Mouse (Mus musculus) cerebellum, postnatal 25 days (tissue): Measurements from ENCODE around the gene BC024978.
A peak's percentile ranks its signal among the peaks of the same experiment; 100 is the strongest.

Source experiments
- DNase-seq, 2 experiments: peaks; one replicate each; pipeline ENCODE4 v3.0.0; 2021; ENCODE audit warnings: mixed read lengths in 2 of 2

Gene BC024978

DNA sequence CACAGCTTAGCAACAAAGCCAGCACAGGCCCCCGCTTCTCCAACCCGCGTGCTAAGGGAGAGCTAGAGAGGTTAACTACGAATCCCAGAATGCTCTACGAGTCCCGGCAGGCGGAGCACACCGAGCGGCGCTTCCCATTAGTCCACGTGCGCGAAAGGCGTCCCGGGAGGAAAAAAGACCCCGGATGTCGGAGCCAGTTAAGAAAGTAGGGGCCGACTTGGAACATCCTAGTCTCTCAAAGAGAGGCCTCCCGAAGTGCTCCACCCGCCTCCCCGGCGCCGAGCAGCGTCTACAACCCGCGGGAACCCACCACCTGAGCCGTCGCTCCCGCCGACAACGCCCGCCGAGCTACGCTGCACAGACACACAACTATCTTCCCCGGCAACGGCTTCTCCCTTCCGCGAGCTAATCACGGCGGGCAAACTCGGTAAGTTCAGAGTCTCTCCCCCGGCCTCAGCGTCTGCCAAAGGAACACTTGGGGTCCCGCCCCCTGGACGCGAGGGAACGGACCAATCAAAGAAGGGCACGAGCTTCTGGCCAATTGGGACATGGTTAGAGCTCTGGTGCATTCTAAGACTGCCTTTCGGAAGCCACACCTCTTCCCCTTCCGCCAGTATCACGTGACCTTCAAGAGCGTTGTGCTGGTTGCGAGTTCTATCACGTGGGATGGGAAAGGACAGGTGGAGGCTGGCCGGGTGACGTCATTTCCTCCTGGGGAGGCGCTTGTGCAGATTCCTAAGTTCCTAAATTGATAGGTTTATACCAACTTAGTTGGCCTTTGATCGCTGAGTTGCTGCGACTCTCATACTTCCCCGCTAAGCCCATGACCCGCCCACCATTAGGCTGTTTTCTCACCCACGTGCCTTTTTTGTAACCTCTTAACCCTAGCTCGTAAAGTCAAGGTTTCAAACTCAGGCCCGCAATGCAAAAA lies at the start of gene BC024978, which contains the start of gene Snrpa:
Gene BC024978 (plus strand): TSS at position 101 of the 931 bp plus-strand sequence.
Gene Snrpa (minus strand): TSS at position 591 of the 931 bp plus-strand sequence.
- DNase-seq, result peak; percentile 91 to 96

DNA sequence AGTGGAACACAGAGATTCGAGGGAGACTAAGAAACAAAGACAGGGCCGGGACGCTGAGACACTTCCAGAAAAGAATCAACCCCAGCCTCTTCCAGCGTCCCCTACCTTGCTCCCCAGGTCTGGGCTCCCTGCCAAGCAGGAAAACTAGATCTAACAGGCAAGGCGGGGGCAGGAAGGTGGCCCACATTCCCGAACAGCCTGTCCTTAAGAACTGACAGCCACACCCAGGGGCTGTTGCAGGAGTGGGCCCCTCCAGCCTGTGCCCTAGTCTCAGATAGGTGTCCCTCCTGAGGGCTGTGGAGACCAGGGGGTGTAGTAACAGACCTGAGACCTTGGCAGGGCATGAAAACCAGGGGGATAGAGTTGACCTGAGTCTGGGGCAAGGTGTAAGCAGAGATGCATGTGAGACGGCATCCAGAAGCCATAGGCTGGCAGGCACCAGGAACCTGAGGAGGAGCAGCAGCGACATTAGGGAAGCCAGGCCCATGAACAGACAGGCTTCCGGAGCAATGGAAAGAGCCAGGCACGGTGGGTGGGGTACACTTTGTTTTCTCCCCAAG lies 42.3 kb upstream of the BC024978 start, which contains the start of gene Cyp2t4:
Gene Cyp2t4 (plus strand): TSS at position 510 of the 560 bp plus-strand sequence.
- peak in 1 of 2 experiments; percentile 58 for DNase-seq

DNA sequence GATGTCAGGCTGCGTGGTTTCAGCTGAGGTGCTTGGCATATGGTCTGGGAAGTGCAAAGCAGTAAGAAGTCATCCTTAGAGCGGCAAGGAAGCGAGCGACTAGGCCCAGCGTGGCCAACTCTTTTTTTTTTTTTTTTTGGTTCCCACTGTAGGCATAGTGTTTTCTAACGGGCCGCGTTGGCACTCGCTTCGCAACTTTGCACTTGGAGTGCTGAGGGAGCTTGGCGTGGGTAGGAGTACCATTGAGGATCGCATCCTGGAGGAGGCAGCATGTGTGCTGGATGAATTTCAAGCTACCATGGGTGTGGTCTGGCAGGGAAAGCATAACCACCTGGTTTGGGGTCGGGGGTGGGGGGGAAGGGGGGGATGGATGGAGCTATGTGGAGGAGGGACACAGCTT lies 39.6 kb upstream of the BC024978 start:
- DNase-seq, result peak in 1 of 2 experiments; percentile 44

DNA sequence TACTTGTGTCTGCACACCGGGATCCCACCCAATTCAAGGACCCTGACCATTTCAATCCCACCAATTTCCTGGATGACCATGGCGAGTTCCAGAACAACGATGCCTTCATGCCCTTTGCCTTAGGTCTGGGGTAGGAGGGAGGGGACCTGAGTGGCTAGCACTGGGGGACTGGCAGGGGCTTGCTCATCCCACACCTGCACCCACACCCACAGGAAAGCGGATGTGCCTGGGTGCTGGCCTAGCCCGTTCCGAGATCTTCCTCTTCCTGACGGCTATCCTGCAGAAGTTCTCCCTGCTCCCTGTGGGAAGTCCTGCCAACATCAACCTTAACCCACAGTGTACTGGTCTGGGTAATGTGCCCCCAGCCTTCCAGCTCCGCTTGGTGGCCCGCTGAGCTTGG lies 37.4 kb upstream of the BC024978 start:
- no peak for DNase-seq

GRCm38 (mm10) chr7:27159256-27159655 lies 36.3 kb upstream of the BC024978 start:
- DNase-seq, result no peak

DNA sequence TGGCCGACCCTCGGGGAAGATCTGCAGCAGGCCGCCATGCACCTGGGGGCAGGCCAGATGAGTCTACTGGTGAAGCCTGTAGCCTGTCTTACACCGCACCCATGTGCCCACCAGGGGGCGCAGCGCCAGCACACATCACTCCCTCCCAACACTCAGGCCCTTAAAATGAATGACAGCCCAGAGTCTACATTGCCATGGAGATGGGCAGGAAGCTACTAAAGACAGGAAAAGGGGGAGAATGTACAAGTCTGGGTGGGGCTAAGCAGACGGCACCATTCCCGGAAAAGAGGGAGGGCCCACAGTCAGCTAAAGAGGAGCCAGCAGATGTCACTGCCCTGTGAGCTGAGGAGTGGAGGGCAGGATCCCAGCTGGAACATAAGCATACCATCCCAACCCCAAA lies 35.7 kb upstream of the BC024978 start:
- DNase-seq, result peak; percentile 88 to 91

- DNase-seq, result no peak
Measured at GRCm38 (mm10) chr7:27160921-27161320, 34.7 kb upstream of the BC024978 start.

GRCm38 (mm10) chr7:27161744-27162143 lies 33.8 kb upstream of the BC024978 start:
- DNase-seq, result peak in 1 of 2 experiments; percentile 12

- DNase-seq, result no peak
Measured at GRCm38 (mm10) chr7:27162780-27163449, 32.7 kb upstream of the BC024978 start.

DNA sequence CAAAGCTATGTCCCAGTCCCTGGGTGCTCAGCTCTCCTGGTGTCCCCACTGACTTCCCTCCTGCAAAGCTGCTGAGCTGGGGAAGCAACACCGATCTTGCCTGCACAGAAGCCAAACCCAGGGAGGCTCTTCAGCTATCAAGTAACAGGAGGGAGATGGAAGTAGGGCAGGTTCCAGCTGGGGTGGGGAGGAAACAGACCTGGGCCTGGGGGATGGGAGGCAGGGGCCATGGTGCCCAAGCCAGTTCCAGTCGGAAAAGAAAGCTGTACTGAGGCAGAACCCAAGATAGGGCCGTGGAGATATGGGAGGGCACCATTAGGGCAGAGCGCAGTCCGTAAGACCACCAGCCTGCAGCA lies 32.2 kb upstream of the BC024978 start:
- DNase-seq, result peak; percentile 33 to 41

DNA sequence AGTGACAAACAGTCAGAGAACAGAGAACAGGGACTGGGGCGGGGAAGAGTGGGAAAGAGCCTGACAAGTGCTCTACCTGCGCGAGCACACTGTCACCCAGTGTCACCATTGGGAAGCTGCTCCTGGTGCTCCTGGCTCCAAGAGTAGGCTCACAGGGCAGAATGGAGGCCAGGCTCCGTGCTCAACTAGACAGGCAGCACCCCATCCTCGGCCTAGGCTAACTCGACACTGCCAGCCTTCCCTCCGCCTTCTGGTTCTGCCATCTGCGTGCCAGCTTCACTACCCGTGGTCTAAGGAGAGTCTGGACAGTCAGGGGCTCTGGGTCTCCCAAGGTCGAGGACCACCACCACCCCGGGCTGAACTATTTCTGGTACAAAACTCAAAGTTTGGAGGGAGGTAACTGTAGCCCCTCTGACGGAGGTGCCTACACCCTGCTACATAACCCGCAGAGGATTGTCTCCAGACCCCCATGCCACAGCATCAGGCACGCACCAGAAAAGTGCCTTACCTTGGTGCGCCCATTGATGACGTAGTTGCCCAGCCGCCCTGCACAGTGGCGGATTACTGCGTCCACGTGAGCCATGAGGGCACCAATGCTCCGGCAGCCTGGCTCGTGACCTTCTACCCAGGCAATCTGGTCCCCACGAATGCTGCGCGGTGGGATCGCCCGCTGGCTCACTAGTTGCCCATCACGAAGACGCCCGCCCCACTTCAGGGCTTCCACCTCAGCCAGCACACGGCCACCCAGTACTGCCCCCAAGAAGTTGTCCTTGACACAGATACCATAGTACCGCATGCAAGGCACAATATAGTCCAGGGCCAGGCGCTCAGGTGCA lies 31.3 kb upstream of the BC024978 start:
- DNase-seq, result peak; percentile 55 to 71

GRCm38 (mm10) chr7:27165007-27165655 lies 30.4 kb upstream of the BC024978 start:
- DNase-seq, result peak; percentile 69 to 78

GRCm38 (mm10) chr7:27165696-27166095 lies 29.9 kb upstream of the BC024978 start:
- DNase-seq, result no peak

DNA sequence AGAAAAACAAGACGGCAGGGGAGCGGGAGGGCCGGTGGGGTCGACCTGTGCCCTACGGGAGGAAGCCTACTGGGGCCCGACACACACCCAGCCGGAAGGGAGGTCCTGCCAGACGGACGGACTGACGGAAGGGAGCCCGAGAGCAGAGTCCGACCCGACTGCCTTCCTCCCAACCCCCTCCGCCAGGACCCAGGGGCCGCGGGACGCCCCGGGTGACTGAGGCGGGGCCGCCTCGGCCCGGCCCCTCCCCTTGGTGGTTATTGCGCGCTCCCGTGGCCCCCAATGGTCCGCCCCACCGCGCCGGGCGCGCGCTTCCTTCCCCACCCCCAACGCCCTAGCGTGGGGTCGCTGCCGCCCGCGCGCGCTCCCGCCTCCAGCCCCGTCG lies 29.4 kb upstream of the BC024978 start:
- peak; percentile 88 to 90 for DNase-seq

- DNase-seq, result peak; percentile 96 to 98
Measured at GRCm38 (mm10) chr7:27166614-27167474, 28.7 kb upstream of the BC024978 start, which contains the start of gene Egln2. Egln2 (minus strand) TSS chr7:27166802.

DNA sequence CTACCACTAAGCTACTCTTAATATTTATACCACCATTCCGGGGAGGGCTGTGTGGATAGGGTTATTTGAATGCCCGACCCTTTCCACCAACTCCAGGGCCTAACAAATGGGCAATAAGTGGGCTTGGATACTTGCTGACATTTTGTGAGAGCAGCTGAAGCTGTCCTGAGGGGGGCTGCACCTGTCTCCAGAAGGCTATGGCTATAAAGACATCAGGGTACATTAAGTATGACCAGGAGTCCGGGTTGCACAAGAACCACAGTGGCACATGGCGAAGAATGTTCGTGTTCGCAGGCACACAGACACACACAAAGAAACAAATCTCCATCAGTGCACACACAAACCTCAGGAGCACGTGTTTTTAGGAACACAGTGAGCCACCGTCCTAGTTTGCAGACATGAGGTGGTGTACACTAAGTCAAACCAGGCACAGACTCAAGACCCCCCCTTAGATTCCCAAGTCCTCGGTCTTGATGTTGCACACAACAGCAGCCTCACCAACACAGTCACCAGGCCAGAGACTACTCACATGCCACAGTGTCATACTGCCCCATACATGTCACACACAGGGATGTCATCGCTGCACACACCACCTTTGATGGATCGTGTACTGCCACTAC lies 28.0 kb upstream of the BC024978 start:
- no peak for DNase-seq

DNA sequence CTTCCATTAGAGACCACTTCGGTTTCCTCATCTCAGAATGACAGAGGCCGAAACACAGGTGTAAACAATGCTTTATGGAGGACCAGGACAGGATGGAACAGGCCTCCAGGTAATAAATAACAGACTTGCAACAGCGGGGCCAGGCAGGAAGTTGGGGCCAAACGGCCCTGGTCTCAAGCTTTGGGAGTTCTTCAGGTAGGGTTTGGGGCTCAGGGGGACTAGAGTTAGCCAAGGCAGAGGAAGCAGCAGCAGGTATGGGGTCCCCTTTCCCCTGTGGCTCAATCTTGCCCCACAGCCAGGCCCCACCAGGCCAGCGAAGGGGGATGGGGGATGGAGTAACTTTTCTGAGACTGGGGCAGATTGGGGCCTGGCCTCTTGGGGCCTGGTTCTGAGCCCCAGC lies 27.2 kb upstream of the BC024978 start:
- DNase-seq, result no peak

GRCm38 (mm10) chr7:27170981-27171380 lies 24.6 kb upstream of the BC024978 start:
- no peak for DNase-seq

DNA sequence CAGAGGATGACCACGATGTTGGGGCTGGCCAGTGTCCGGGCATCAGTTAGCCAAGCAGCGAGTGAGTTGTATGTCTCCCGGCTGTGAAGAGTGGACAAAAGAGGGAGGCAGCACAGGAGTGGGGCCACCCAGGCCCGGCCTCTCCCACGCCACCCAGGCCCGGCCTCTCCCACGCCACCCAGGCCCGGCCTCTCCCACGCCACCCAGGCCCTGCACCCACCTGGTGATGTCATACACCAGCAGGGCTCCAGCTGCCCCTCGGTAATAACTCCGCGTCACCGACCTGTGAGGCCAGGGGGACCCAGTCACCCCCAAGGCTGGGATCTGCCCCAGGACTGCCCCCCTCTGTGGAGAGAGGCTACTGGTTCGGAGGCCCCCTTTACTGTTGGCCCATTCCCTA lies 21.1 kb upstream of the BC024978 start:
- DNase-seq, result no peak

DNA sequence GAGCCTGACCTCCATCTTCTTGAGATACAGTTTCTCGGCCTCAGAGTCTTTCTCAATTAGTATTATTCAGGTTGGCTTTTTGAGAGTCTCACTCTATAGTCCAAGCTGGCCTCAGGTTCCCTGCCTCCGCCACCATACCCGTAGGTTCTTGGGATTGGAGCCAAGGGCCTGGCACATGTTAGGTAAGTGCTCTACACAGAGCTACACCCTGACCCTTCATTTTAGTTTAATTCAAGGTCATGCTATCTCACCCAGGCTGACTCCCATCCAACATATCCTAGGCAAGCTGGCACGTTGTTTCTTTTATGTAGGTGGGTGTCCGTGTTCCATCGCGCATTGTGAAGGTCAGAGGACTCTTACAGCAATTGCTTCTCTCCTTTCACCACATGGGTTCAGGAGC lies 20.7 kb upstream of the BC024978 start:
- DNase-seq, result no peak
